Mouse (Mus musculus) heart, postnatal 0 days (tissue): ENCODE data around the gene Cwc15. TPM values are rescaled to one million over a fixed set of nuclear protein-coding genes. Genes with fewer than 3 reads are reported as not detected.
A peak's percentile ranks its signal among the peaks of the same experiment; 100 is the strongest.
"Not testable (repeated sequence)": the region's sequence is repeated elsewhere in the genome, so short reads cannot be mapped to it uniquely, and the experiment has no call there.

ENCODE experiments used
- ATAC-seq: fragments of 200-750 bp; cut with Nextera tagmentation; 2 replicates; pipeline ENCODE4 v1.8.0; 2017; ENCODE audit warnings: low read depth, moderate number of reproducible peaks, moderate library complexity; ENCODE audit not compliant: insufficient read depth
- DNase-seq: peaks from one replicate; pipeline ENCODE4 v3.0.0-alpha.2; 2016; ENCODE audit warnings: low spot score
- H3K27ac ChIP-seq: fragments of 300-500 bp; sonication (generic); 2 replicates; pipeline ENCODE4 v1.5.1; 2014; ENCODE audit warnings: low read depth, mild to moderate bottlenecking
- H3K27me3 ChIP-seq: fragments of 300-500 bp; sonication (generic); 2 replicates; pipeline ENCODE4 v1.6.1; 2014; ENCODE audit warnings: low read length, mixed read lengths; ENCODE audit not compliant: control insufficient read depth, insufficient read depth
- H3K36me3 ChIP-seq: fragments of 300-500 bp; sonication (generic); replicated peaks from 2 replicates; pipeline ENCODE4 v1.6.1; 2014; ENCODE audit warnings: low read length, mixed read lengths; ENCODE audit not compliant: control insufficient read depth, insufficient read depth
- H3K4me1 ChIP-seq: fragments of 300-500 bp; sonication (generic); 2 replicates; pipeline ENCODE4 v1.6.1; 2014; ENCODE audit warnings: antibody characterized with exemption; ENCODE audit not compliant: control insufficient read depth, insufficient read depth
- H3K4me2 ChIP-seq: fragments of 300-500 bp; sonication (generic); 2 replicates; pipeline ENCODE4 v1.6.1; 2014; ENCODE audit warnings: low read depth, mild to moderate bottlenecking, low read length, moderate library complexity
- H3K4me3 ChIP-seq: fragments of 300-500 bp; sonication (generic); 2 replicates; pipeline ENCODE4 v1.5.1; 2014; ENCODE audit warnings: low read depth, low read length
- H3K9ac ChIP-seq: fragments of 300-500 bp; sonication (generic); replicated peaks from 2 replicates; pipeline ENCODE4 v1.6.1; 2014; ENCODE audit warnings: low read depth, low read length, mixed read lengths
- H3K9me3 ChIP-seq: fragments of 300-500 bp; sonication (generic); replicated peaks from 2 replicates; pipeline ENCODE4 v1.6.1; 2016; ENCODE audit warnings: low read length; ENCODE audit not compliant: control insufficient read depth
- CTCF ChIP-seq: IDR thresholded peaks from 2 replicates; pipeline ENCODE4 v1.5.1; 2016; ENCODE audit warnings: antibody characterized with exemption, control low read depth, low read depth
- EP300 ChIP-seq: IDR thresholded peaks from 2 replicates; pipeline ENCODE4 v1.6.1; 2016; ENCODE audit warnings: antibody characterized with exemption, low read depth
- WGBS: fragments of 180-500 bp; shearing (Covaris S2); extraction: QIAGEN DNeasy Blood & Tissue Kit; methylation state at CpG from one replicate; pipeline ENCODE4 v1.1.7; 2014; 5-methylcytosine and 5-hydroxymethylcytosine counted together
- polyA plus RNA-seq: library from polyadenylated mRNA; unstranded; fragments of >200 nt; fragmentation: Nextera tagmentation; extraction: Ambion mirVana; gene quantifications from 2 replicates; pipeline ENCODE4 v1.2.1, GENCODE M21; 2015
- total RNA-seq: library from RNA; depleted of rRNA; stranded (reverse); fragments of >200 nt; gene quantifications from 2 replicates; pipeline ENCODE4 v1.2.3, GENCODE M21; 2014; ENCODE audit warnings: low replicate concordance; rRNA removed

The Cwc15 gene
- 26.3 and 37.9 TPM in 2 replicates for total RNA-seq
- 125 and 127 TPM in 2 replicates for polyA plus RNA-seq

DNA sequence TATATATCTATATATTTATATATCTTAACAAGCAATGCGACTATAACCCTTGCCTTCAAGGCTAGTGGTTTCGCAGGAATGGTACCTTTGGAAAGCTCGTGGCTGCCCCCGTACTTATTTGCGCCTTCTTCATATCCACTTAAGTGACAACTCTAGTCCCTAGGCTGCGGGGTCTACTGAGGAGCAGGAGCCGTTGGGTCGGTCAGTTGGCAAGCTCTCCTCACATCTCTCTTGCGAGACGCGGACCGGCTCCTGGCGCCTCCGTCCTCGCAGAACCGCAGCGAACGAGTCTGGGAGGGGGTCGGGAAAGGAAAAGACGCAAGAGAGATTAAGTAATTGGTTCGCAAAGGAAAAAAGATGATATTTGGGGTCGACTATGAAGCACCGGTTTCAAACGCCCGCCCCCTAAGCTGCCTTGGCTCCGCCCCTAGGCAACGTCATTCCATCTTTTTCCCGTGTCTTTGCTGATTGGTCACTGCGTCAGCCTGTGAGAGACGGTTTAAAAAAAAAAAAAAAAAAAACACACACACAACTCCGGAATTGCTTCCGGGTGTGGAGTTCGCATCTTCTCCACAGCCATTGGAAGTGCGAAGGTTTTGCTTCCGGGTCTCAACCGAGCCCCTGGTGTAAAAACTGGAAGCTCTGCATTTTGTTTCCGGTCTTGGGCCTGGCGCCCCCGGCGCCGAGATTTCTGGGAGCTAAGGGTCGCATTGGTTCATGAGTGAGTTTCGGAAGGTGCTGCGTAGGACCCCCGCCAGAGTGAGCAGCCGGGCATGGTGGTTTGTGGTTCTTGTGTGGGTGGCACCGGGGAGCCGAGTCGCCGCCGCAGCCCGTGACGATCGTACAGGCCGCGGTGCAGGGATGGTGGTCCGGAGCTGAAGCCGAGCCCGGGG, at the start of gene Cwc15, which contains the start of gene Kdm4d:
Gene Cwc15, plus strand, starts transcription at position 595 of the 893 bp plus-strand sequence.
Gene Kdm4d, minus strand, starts transcription at position 460 of the 893 bp plus-strand sequence.
- Histone ChIP-seq H3K27me3 (no peaks in the 10 kb centered on the region), H3K4me3 (peak within 1 kb of the TSS; percentile 70), H3K4me2 (peak within 1 kb of the TSS; percentile 80), H3K4me1 (no peaks in the 10 kb centered on the region; the same call in 1 of the 2 replicates), H3K9me3 (no peaks in the 10 kb centered on the region), H3K36me3 (peaks cover 32% of the 10 kb centered on the region), H3K9ac (peak within 1 kb of the TSS; percentile 69), H3K27ac (peak within 1 kb of the TSS; percentile 65)
- DNase-seq, result peak; percentile 92
- TF ChIP-seq EP300 (no peak), CTCF (no peak)
- WGBS, result 1% methylated on average over 59 of the region's 59 CpGs
- peak; percentile 98 for ATAC-seq

DNA sequence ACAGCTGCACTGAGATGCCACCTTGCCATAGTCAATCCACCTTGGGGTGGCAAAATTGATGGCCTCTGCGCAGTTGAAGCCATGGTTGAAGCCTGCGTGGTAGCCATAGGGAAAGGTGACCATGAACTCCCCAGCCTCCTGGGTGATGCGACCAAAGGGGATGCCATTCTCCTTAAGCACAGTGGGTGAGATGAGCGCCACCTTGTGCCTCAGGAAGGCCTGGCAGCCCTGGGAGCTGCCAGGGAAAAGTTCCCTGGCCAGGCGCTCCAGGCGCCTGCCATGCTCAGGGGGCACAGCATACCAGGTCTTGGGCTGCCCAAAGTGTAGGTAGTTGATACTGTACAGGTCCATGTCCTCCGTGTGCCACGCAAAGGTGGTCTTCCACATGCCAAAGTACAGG, 49.3 kb upstream of the Cwc15 start:
- not testable (repeated sequence) for ATAC-seq, H3K4me3 ChIP-seq, H3K4me1 ChIP-seq, H3K36me3 ChIP-seq, H3K27me3 ChIP-seq, H3K4me2 ChIP-seq, H3K9me3 ChIP-seq, H3K9ac ChIP-seq, DNase-seq, H3K27ac ChIP-seq
- 54% methylated on average over 8 of the region's 8 CpGs for WGBS

DNA sequence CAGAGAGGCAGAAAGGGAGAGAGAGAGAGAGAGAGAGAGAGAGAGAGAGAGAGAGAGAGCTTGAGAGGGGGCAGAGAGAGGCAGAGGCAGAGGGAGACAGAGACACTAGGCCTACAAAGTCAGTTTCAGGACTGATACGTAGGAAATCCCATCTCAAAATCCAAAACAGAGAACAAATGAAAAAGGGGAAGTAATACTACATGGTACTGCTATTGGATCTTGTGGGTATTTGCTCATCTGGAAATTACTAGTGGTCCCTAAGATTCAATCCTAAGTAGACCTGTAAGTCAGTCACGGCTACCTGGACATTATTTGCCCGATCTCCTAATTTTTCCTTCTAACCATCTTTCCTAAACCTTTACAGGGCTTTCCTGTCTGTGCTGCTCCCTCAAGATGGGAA, 44.1 kb upstream of the Cwc15 start:
- no peak for DNase-seq
- no peak overlapping the region for H3K4me2 ChIP-seq
- no peak for ATAC-seq
- WGBS, result 81% methylated on average over 3 of the region's 3 CpGs
- H3K9ac ChIP-seq, result no peak overlapping the region
- no peaks in the 10 kb centered on the region for H3K9me3 ChIP-seq
- no peak overlapping the region for H3K27ac ChIP-seq
- H3K36me3 ChIP-seq, result no peaks in the 10 kb centered on the region
- no peaks in the 10 kb centered on the region for H3K27me3 ChIP-seq
- H3K4me3 ChIP-seq, result no peak overlapping the region
- H3K4me1 ChIP-seq, result no peaks in the 10 kb centered on the region
- no peak for TF ChIP-seq CTCF
- TF ChIP-seq EP300, result no peak

DNA sequence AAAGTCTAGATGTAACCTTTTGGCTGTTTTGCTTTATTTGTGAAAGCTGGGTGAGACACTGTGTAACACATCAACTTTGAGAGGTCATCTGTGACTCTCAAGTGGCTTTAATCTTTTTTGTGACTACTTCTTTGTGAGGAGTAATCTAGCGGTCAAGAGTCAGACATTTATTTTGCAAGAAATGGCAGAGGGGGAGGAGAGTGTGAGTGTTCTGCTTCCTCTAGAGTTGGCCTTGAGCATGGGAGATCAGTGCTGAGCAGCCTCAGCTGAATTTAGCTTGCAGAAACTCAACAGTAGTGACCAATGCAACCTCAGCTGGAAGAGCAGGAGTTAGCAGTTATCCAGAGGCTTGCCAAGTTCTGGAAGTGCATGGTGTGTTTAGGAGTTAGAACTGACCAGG, 37.9 kb upstream of the Cwc15 start:
- DNase-seq, H3K36me3 ChIP-seq, H3K9ac ChIP-seq, H3K9me3 ChIP-seq, ATAC-seq, H3K27ac ChIP-seq, H3K27me3 ChIP-seq, H3K4me3 ChIP-seq, H3K4me1 ChIP-seq, H3K4me2 ChIP-seq: not testable (repeated sequence)
- WGBS, result 68% methylated on average over 1 of the region's 1 CpGs

DNA sequence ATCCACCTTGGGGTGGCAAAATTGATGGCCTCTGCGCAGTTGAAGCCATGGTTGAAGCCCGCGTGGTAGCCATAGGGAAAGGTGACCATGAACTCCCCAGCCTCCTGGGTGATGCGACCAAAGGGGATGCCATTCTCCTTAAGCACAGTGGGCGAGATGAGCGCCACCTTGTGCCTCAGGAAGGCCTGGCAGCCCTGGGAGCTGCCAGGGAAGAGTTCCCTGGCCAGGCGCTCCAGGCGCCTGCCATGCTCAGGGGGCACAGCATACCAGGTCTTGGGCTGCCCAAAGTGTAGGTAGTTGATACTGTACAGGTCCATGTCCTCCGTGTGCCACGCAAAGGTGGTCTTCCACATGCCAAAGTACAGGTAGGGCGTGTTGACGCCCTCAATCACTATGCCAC, 36.7 kb upstream of the Cwc15 start:
- not testable (repeated sequence) for H3K4me2 ChIP-seq, H3K4me3 ChIP-seq, ATAC-seq, H3K9me3 ChIP-seq, H3K4me1 ChIP-seq, H3K27ac ChIP-seq, H3K36me3 ChIP-seq, H3K27me3 ChIP-seq, H3K9ac ChIP-seq, DNase-seq
- WGBS, result 69% methylated on average over 12 of the region's 12 CpGs
